Mouse (Mus musculus) ES-Bruce4 (cell line): ENCODE data around the gene Trmt11.
"Not testable (repeated sequence)": the region's sequence is repeated elsewhere in the genome, so short reads cannot be mapped to it uniquely, and the experiment has no call there.

ENCODE experiments used
- CTCF ChIP-seq: IDR thresholded peaks from one replicate; pipeline ENCODE4 v1.8.1; 2011; ENCODE audit warnings: low read depth, low read length
- EP300 ChIP-seq: IDR thresholded peaks from 2 replicates; pipeline ENCODE4 v1.6.1; 2011; ENCODE audit warnings: low read depth, low read length; ENCODE audit not compliant: insufficient read depth
- POLR2A ChIP-seq: IDR thresholded peaks from one replicate; pipeline ENCODE4 v1.8.1; 2011; ENCODE audit warnings: low read length; ENCODE audit not compliant: insufficient read depth

- not testable (repeated sequence) for TF ChIP-seq POLR2A, CTCF, EP300
These were observed 64.6 kb downstream of the Trmt11 start for GRCm38 (mm10) chr10:30535930-30536329.
